Mouse (Mus musculus) midbrain, embryonic 12.5 days (tissue): ENCODE data around the gene Aldh1a3. TPM values are rescaled to one million over a fixed set of nuclear protein-coding genes. Genes with fewer than 3 reads are reported as not detected.

Source experiments
- ATAC-seq: fragments of 200-750 bp; cut with Nextera tagmentation; 2 replicates; pipeline ENCODE4 v1.8.0; 2017; ENCODE audit warnings: low read depth, moderate TSS enrichment, moderate library complexity; ENCODE audit not compliant: low FRiP score
- H3K27ac ChIP-seq: fragments of 300-500 bp; sonication (generic); replicated peaks from 2 replicates; pipeline ENCODE4 v1.5.1; 2016; ENCODE audit warnings: mild to moderate bottlenecking
- H3K27me3 ChIP-seq: fragments of 300-500 bp; sonication (generic); 2 replicates; pipeline ENCODE4 v1.6.1; 2016; ENCODE audit warnings: mild to moderate bottlenecking
- H3K36me3 ChIP-seq: fragments of 300-500 bp; sonication (generic); 2 replicates; pipeline ENCODE4 v1.6.1; 2016
- H3K4me1 ChIP-seq: fragments of 300-500 bp; sonication (generic); 2 replicates; pipeline ENCODE4 v1.6.1; 2016
- H3K4me2 ChIP-seq: fragments of 300-500 bp; sonication (generic); replicated peaks from 2 replicates; pipeline ENCODE4 v1.6.1; 2016; ENCODE audit warnings: mild to moderate bottlenecking, moderate library complexity
- H3K4me3 ChIP-seq: fragments of 300-500 bp; sonication (generic); 2 replicates; pipeline ENCODE4 v1.5.1; 2016; ENCODE audit warnings: mild to moderate bottlenecking
- H3K9ac ChIP-seq: fragments of 300-500 bp; sonication (generic); replicated peaks from 2 replicates; pipeline ENCODE4 v1.6.1; 2016; ENCODE audit warnings: mild to moderate bottlenecking, moderate library complexity
- H3K9me3 ChIP-seq: fragments of 300-500 bp; sonication (generic); 2 replicates; pipeline ENCODE4 v1.6.1; 2016; ENCODE audit warnings: mild to moderate bottlenecking
- WGBS: fragments of 180-500 bp; shearing (Covaris S2); methylation state at CpG from one replicate; pipeline ENCODE4 v1.1.7; 2016; 5-methylcytosine and 5-hydroxymethylcytosine counted together
- polyA plus RNA-seq: library from polyadenylated mRNA; unstranded; fragments of >200 nt; fragmentation: Nextera tagmentation; extraction: Ambion mirVana; gene quantifications from 2 replicates; pipeline ENCODE4 v1.2.1, GENCODE M21; 2016

The Aldh1a3 gene
- polyA plus RNA-seq, 1 experiment from 2014 or later, result 1.4 TPM

GRCm38 (mm10) chr7:66386411-66386810 lies 40.9 kb downstream of the Aldh1a3 start:
- Histone ChIP-seq H3K4me2 (no peak overlapping the region), H3K27me3 (peaks cover 29% of the 10 kb centered on the region), H3K9me3 (no peaks in the 10 kb centered on the region), H3K9ac (no peak overlapping the region), H3K36me3 (no peaks in the 10 kb centered on the region), H3K27ac (no peak overlapping the region), H3K4me3 (no peak overlapping the region), H3K4me1 (peaks cover 10% of the 10 kb centered on the region; the same call in 1 of the 2 replicates)
- 94% methylated on average over 6 of the region's 6 CpGs for WGBS
- ATAC-seq, result no peak

- peaks cover 10% of the 10 kb centered on the region; the same call in 1 of the 2 replicates for H3K4me1 ChIP-seq
- no peaks in the 10 kb centered on the region for H3K9me3 ChIP-seq
- no peak overlapping the region for H3K9ac ChIP-seq
- WGBS, result 90% methylated on average over 8 of the region's 12 CpGs
- H3K27me3 ChIP-seq, result peaks cover 29% of the 10 kb centered on the region
- no peak for ATAC-seq
- H3K4me3 ChIP-seq, result no peak overlapping the region
- H3K27ac ChIP-seq, result no peak overlapping the region
- H3K36me3 ChIP-seq, result no peaks in the 10 kb centered on the region
- H3K4me2 ChIP-seq, result no peak overlapping the region
These were observed 41.5 kb downstream of the Aldh1a3 start for GRCm38 (mm10) chr7:66385826-66386225.

DNA sequence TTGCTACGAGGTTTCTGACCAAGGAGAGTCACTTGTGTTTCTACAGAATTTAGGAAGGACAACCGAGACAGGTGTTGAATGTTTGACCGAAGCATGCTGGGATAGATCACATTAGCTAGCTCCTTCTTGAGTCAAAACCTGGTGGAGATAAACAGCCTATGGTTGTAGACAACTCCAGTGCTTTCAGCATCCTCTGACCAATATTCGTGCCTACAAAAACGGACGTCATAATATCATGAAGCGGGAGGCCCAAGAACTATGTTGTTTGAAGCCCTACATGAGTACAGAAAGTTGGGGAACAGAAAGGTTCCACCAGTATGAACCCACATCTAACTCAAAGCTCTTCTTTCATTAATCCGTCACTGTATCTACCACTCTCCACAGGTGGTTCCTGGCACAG lies 42.4 kb downstream of the Aldh1a3 start:
- H3K27me3 ChIP-seq, result peaks cover 29% of the 10 kb centered on the region
- H3K4me3 ChIP-seq, result no peak overlapping the region
- no peak for ATAC-seq
- peaks cover 10% of the 10 kb centered on the region; the same call in 1 of the 2 replicates for H3K4me1 ChIP-seq
- no peak overlapping the region for H3K4me2 ChIP-seq
- H3K9ac ChIP-seq, result no peak overlapping the region
- 91% methylated on average over 8 of the region's 8 CpGs for WGBS
- no peaks in the 10 kb centered on the region for H3K36me3 ChIP-seq
- no peaks in the 10 kb centered on the region for H3K9me3 ChIP-seq
- H3K27ac ChIP-seq, result no peak overlapping the region

DNA sequence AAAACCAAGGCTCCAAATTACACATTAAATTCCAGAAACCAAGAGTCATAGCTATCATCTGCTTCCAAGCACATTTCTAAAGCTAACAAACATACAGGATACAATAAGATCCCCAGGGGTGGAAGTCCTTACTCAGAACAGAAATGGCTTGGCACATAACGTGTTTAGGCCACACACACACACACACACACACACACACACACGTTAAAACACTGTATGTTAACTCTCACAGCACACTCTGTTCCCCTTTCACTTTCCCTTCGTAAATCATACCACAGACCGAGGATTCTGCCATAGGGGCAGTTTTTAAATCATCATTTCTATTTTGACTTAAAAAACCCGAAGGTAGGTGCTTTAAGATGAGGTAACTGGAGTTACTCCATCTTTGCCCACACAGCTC lies 43.1 kb downstream of the Aldh1a3 start:
- ATAC-seq, result no peak
- no peak overlapping the region for H3K4me3 ChIP-seq
- peaks cover 29% of the 10 kb centered on the region for H3K27me3 ChIP-seq
- H3K36me3 ChIP-seq, result no peaks in the 10 kb centered on the region
- no peak overlapping the region for H3K27ac ChIP-seq
- no peak overlapping the region for H3K4me2 ChIP-seq
- WGBS, result 79% methylated on average over 5 of the region's 5 CpGs
- no peak overlapping the region for H3K9ac ChIP-seq
- H3K4me1 ChIP-seq, result peaks cover 10% of the 10 kb centered on the region; the same call in 1 of the 2 replicates
- no peaks in the 10 kb centered on the region for H3K9me3 ChIP-seq

DNA sequence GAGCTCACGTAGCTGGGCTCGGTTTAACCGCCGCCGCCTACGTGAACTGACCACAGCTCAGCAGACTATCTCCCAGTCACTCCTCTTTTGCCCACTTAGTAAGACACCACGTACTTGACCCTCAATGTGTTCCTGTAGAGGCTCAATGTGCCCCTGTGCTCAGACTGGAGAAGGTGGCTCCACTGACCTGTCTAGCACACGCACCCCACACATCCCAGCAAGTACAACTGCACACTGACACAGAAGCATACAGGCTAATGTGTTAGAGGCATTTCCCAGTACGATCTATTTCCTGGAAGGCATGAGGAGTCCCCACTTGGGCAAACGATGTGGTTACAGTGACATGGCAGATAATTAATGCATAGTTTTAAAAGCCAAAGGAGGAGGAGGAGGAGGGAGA lies 50.8 kb downstream of the Aldh1a3 start:
- Histone ChIP-seq H3K4me1 (peaks cover 4% of the 10 kb centered on the region; the same call in 1 of the 2 replicates), H3K27me3 (no peaks in the 10 kb centered on the region), H3K4me3 (no peak overlapping the region), H3K9me3 (no peaks in the 10 kb centered on the region), H3K27ac (no peak overlapping the region), H3K4me2 (no peak overlapping the region), H3K36me3 (no peaks in the 10 kb centered on the region), H3K9ac (no peak overlapping the region)
- no peak for ATAC-seq
- 87% methylated on average over 10 of the region's 10 CpGs for WGBS

GRCm38 (mm10) chr7:66375736-66376135 lies 51.6 kb downstream of the Aldh1a3 start:
- H3K27ac ChIP-seq, result no peak overlapping the region
- no peak for ATAC-seq
- no peak overlapping the region for H3K9ac ChIP-seq
- H3K9me3 ChIP-seq, result no peaks in the 10 kb centered on the region
- H3K4me3 ChIP-seq, result no peak overlapping the region
- no peaks in the 10 kb centered on the region for H3K27me3 ChIP-seq
- H3K4me1 ChIP-seq, result peaks cover 4% of the 10 kb centered on the region; the same call in 1 of the 2 replicates
- no peak overlapping the region for H3K4me2 ChIP-seq
- H3K36me3 ChIP-seq, result no peaks in the 10 kb centered on the region
- WGBS, result 88% methylated on average over 4 of the region's 4 CpGs

DNA sequence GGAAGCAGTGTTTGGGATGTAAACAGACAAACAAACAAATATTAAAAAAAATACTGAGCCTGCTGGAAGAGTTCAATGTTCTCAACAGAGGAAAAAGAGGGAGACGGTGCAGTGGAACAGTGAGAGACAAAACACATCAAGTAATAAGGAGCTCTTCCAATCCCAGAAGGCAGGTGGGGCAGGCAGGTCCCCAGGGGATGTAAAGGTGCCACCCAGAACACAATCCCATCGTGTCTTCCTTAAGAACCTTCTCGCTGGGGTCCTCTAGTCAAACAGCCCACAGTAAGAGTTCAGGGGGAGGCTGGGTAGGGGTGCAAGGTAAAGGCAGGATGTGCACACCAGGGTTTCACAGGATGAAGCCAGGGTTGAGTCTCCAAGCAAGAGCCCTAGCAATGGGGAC lies 53.9 kb downstream of the Aldh1a3 start:
- Histone ChIP-seq H3K36me3 (no peaks in the 10 kb centered on the region), H3K9me3 (no peaks in the 10 kb centered on the region), H3K9ac (no peak overlapping the region), H3K27ac (no peak overlapping the region), H3K4me1 (peaks cover 4% of the 10 kb centered on the region; the same call in 1 of the 2 replicates), H3K4me2 (no peak overlapping the region), H3K27me3 (no peaks in the 10 kb centered on the region), H3K4me3 (no peak overlapping the region)
- WGBS, result 92% methylated on average over 3 of the region's 3 CpGs
- ATAC-seq, result no peak

- H3K27me3 ChIP-seq, result no peaks in the 10 kb centered on the region
- H3K36me3 ChIP-seq, result no peaks in the 10 kb centered on the region
- no peak overlapping the region for H3K4me2 ChIP-seq
- H3K4me1 ChIP-seq, result no peaks in the 10 kb centered on the region
- ATAC-seq, result no peak
- no peaks in the 10 kb centered on the region for H3K9me3 ChIP-seq
- no peak overlapping the region for H3K9ac ChIP-seq
- WGBS, result 90% methylated on average over 6 of the region's 6 CpGs
- no peak overlapping the region for H3K4me3 ChIP-seq
- H3K27ac ChIP-seq, result no peak overlapping the region
These were observed 56.3 kb downstream of the Aldh1a3 start for GRCm38 (mm10) chr7:66370970-66371369.

DNA sequence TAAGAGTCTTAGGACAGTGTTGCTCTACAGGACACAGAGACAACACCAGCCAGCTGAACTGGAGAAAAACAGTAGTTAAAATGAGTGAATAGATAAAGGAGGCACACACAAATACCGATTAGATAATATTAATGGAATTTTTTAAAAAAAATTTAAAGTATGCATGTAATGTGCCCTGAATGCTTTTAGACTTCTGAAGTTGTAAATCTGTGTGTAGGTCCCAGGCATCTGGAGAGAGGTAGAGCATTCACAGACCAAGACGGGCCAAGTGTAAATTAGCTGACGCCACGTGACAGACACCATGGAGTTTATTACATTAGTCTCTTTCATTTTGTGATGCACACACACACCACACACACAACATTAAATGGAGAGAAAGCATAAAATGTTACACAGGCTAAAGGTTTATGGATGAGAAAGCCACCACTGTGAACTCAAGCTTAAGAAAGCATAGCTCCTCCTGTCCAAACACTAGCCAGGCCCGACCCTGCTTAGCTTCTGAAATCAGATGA lies 57.3 kb downstream of the Aldh1a3 start:
- Histone ChIP-seq H3K4me3 (no peak overlapping the region), H3K4me2 (no peak overlapping the region), H3K27ac (no peak overlapping the region), H3K27me3 (no peaks in the 10 kb centered on the region), H3K4me1 (no peaks in the 10 kb centered on the region), H3K9ac (no peak overlapping the region), H3K36me3 (no peaks in the 10 kb centered on the region), H3K9me3 (no peaks in the 10 kb centered on the region)
- ATAC-seq, result no peak
- WGBS, result 87% methylated on average over 5 of the region's 5 CpGs

GRCm38 (mm10) chr7:66369071-66369933 lies 58.0 kb downstream of the Aldh1a3 start:
- Histone ChIP-seq H3K36me3 (no peaks in the 10 kb centered on the region), H3K4me1 (no peaks in the 10 kb centered on the region), H3K9me3 (no peaks in the 10 kb centered on the region), H3K27ac (no peak overlapping the region), H3K9ac (no peak overlapping the region), H3K4me3 (no peak overlapping the region), H3K27me3 (no peaks in the 10 kb centered on the region), H3K4me2 (no peak overlapping the region)
- 74% methylated on average over 5 of the region's 5 CpGs for WGBS
- ATAC-seq, result no peak

DNA sequence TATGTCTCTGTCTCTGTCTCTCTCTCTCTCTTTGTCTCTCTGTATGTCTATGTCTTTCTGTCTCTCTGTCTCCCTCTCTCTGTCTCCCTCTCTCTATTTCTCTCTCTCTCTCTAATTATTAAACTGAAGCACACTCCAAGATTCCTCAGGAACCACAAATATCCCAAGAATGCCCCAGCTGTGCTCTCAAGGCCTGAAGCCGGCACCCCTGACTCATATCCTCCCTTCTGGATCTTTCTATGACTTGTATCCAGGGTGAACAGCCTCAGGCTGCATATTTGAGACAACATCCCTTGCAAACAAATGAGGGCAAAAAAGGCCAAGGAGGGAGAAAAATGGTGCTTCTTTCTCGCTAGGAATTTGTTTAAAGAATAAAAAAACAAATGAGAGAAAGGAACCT lies 61.4 kb downstream of the Aldh1a3 start, which contains the start of gene Gm10974:
Gene Gm10974 (plus strand): TSS at position 2 of the 400 bp plus-strand sequence.
- H3K36me3 ChIP-seq, result no peaks in the 10 kb centered on the region
- no peak within 1 kb of the TSS for H3K9ac ChIP-seq
- H3K4me2 ChIP-seq, result no peak within 1 kb of the TSS
- H3K9me3 ChIP-seq, result 0 out of 2 replicates have a peak, but pooled peaks cover 2% of the 10 kb centered on the region
- no peaks in the 10 kb centered on the region for H3K4me1 ChIP-seq
- ATAC-seq, result no peak
- no peaks in the 10 kb centered on the region for H3K27me3 ChIP-seq
- no peak within 1 kb of the TSS for H3K27ac ChIP-seq
- 67% methylated on average over 2 of the region's 2 CpGs for WGBS
- H3K4me3 ChIP-seq, result no peak within 1 kb of the TSS

GRCm38 (mm10) chr7:66365411-66365810 lies 61.9 kb downstream of the Aldh1a3 start:
- no peak overlapping the region for H3K27ac ChIP-seq
- no peak for ATAC-seq
- 0 out of 2 replicates have a peak, but pooled peaks cover 2% of the 10 kb centered on the region for H3K9me3 ChIP-seq
- H3K36me3 ChIP-seq, result no peaks in the 10 kb centered on the region
- no peaks in the 10 kb centered on the region for H3K27me3 ChIP-seq
- no peak overlapping the region for H3K4me2 ChIP-seq
- no peaks in the 10 kb centered on the region for H3K4me1 ChIP-seq
- no peak overlapping the region for H3K4me3 ChIP-seq
- 76% methylated on average over 2 of the region's 2 CpGs for WGBS
- no peak overlapping the region for H3K9ac ChIP-seq
